Mouse (Mus musculus) hindbrain, embryonic 13.5 days (tissue): ENCODE measurements around the gene Nploc4. TPM values are rescaled to one million over a fixed set of nuclear protein-coding genes. Genes with fewer than 3 reads are reported as not detected.
"Not testable (repeated sequence)": the region's sequence is repeated elsewhere in the genome, so short reads cannot be mapped to it uniquely, and the experiment has no call there.

ENCODE experiments used
- ATAC-seq: fragments of 200-750 bp; cut with Nextera tagmentation; 2 replicates; pipeline ENCODE4 v1.8.0; 2017; ENCODE audit warnings: moderate TSS enrichment; ENCODE audit not compliant: low FRiP score
- H3K27ac ChIP-seq: fragments of 300-500 bp; sonication (generic); 2 replicates; pipeline ENCODE4 v1.5.1; 2015; ENCODE audit warnings: inconsistent platforms, mild to moderate bottlenecking, moderate library complexity
- H3K27me3 ChIP-seq: fragments of 300-500 bp; sonication (generic); 2 replicates; pipeline ENCODE4 v1.6.1; 2015; ENCODE audit warnings: mild to moderate bottlenecking, inconsistent platforms
- H3K36me3 ChIP-seq: fragments of 300-500 bp; sonication (generic); 2 replicates; pipeline ENCODE4 v1.6.1; 2015; ENCODE audit warnings: mild to moderate bottlenecking, inconsistent platforms
- H3K4me1 ChIP-seq: fragments of 300-500 bp; sonication (generic); replicated peaks from 2 replicates; pipeline ENCODE4 v1.6.1; 2015; ENCODE audit warnings: inconsistent platforms
- H3K4me2 ChIP-seq: fragments of 300-500 bp; sonication (generic); 2 replicates; pipeline ENCODE4 v1.6.1; 2015; ENCODE audit warnings: inconsistent platforms, mild to moderate bottlenecking, moderate library complexity
- H3K4me3 ChIP-seq: fragments of 300-500 bp; sonication (generic); 2 replicates; pipeline ENCODE4 v1.5.1; 2015; ENCODE audit warnings: mild to moderate bottlenecking, inconsistent platforms
- H3K9ac ChIP-seq: fragments of 300-500 bp; sonication (generic); 2 replicates; pipeline ENCODE4 v1.6.1; 2015; ENCODE audit warnings: mild to moderate bottlenecking, inconsistent platforms
- H3K9me3 ChIP-seq: fragments of 300-500 bp; sonication (generic); 2 replicates; pipeline ENCODE4 v1.6.1; 2016; ENCODE audit warnings: inconsistent platforms
- WGBS: fragments of 180-500 bp; shearing (Covaris S2); methylation state at CpG from one replicate; pipeline ENCODE4 v1.1.7; 2015; 5-methylcytosine and 5-hydroxymethylcytosine counted together
- polyA plus RNA-seq: library from polyadenylated mRNA; unstranded; fragments of >200 nt; fragmentation: Nextera tagmentation; extraction: Ambion mirVana; gene quantifications from 2 replicates; pipeline ENCODE4 v1.2.1, GENCODE M21; 2015

The Nploc4 gene
- polyA plus RNA-seq, 1 experiment from 2014 or later: 32.5 TPM

- Histone ChIP-seq H3K36me3 (no peaks in the 10 kb centered on the region), H3K4me1 (peaks cover 71% of the 10 kb centered on the region), H3K4me3 (no peak overlapping the region), H3K27ac (no peak overlapping the region), H3K9me3 (no peaks in the 10 kb centered on the region), H3K9ac (no peak overlapping the region), H3K4me2 (no peak overlapping the region), H3K27me3 (no peaks in the 10 kb centered on the region)
- WGBS: 78% methylated on average over 5 of the region's 5 CpGs
- no peak for ATAC-seq
These were observed 82.0 kb downstream of the Nploc4 start for GRCm38 (mm10) chr11:120355277-120356039.

GRCm38 (mm10) chr11:120354304-120355276, 82.9 kb downstream of the Nploc4 start:
- H3K9ac ChIP-seq: no peak overlapping the region
- WGBS: 91% methylated on average over 17 of the region's 17 CpGs
- H3K4me2 ChIP-seq: no peak overlapping the region
- peaks cover 70% of the 10 kb centered on the region for H3K4me1 ChIP-seq
- H3K4me3 ChIP-seq: no peak overlapping the region
- H3K9me3 ChIP-seq: no peaks in the 10 kb centered on the region
- no peaks in the 10 kb centered on the region for H3K36me3 ChIP-seq
- no peak for ATAC-seq
- no peaks in the 10 kb centered on the region for H3K27me3 ChIP-seq
- no peak overlapping the region for H3K27ac ChIP-seq

GRCm38 (mm10) chr11:120353500-120354303, 83.8 kb downstream of the Nploc4 start:
- Histone ChIP-seq H3K9ac (no peak overlapping the region), H3K4me2 (peak overlapping the region; percentile 13; the same call in 1 of the 2 replicates)

GRCm38 (mm10) chr11:120352571-120353290, 84.8 kb downstream of the Nploc4 start:
- H3K9ac ChIP-seq: 0 out of 2 replicates have a peak overlapping the region, but pooled peaks have one; percentile 58

More at GRCm38 (mm10) chr11:120353500-120354303, 83.8 kb downstream of the Nploc4 start:
- ATAC-seq: no peak
- no peaks in the 10 kb centered on the region for H3K27me3 ChIP-seq
- H3K9me3 ChIP-seq: no peaks in the 10 kb centered on the region
- 26% methylated on average over 26 of the region's 26 CpGs for WGBS
- H3K36me3 ChIP-seq: no peaks in the 10 kb centered on the region
- H3K4me1 ChIP-seq: peaks cover 68% of the 10 kb centered on the region
- no peak overlapping the region for H3K27ac ChIP-seq
- no peak overlapping the region for H3K4me3 ChIP-seq

GRCm38 (mm10) chr11:120352093-120352350, 85.5 kb downstream of the Nploc4 start:
- not testable (repeated sequence) for H3K9me3 ChIP-seq, H3K4me2 ChIP-seq, H3K4me3 ChIP-seq, H3K27me3 ChIP-seq, H3K9ac ChIP-seq, H3K36me3 ChIP-seq, ATAC-seq
- peaks cover 52% of the 10 kb centered on the region for H3K4me1 ChIP-seq
- 89% methylated on average over 5 of the region's 5 CpGs for WGBS
- H3K27ac ChIP-seq: peak overlapping the region; percentile 100

More at GRCm38 (mm10) chr11:120352571-120353290, 84.8 kb downstream of the Nploc4 start:
- Histone ChIP-seq H3K4me3 (no peak overlapping the region), H3K27me3 (no peaks in the 10 kb centered on the region), H3K9me3 (no peaks in the 10 kb centered on the region), H3K4me1 (peaks cover 58% of the 10 kb centered on the region), H3K27ac (peak overlapping the region; percentile 100), H3K36me3 (no peaks in the 10 kb centered on the region), H3K4me2 (no peak overlapping the region)
- 59% methylated on average over 13 of the region's 13 CpGs for WGBS
- no peak for ATAC-seq

- peak overlapping the region; percentile 95 for H3K4me2 ChIP-seq
- peak overlapping the region; percentile 100 for H3K9ac ChIP-seq
- peaks cover 6% of the 10 kb centered on the region for H3K36me3 ChIP-seq
- peaks cover 51% of the 10 kb centered on the region for H3K4me1 ChIP-seq
- no peak for ATAC-seq
- H3K27ac ChIP-seq: peak overlapping the region; percentile 100
- 87% methylated on average over 10 of the region's 10 CpGs for WGBS
- H3K9me3 ChIP-seq: no peaks in the 10 kb centered on the region
- no peak overlapping the region for H3K4me3 ChIP-seq
- H3K27me3 ChIP-seq: no peaks in the 10 kb centered on the region
These were observed 86.0 kb downstream of the Nploc4 start for GRCm38 (mm10) chr11:120351250-120352092.

- Histone ChIP-seq H3K27ac (peak overlapping the region; percentile 100), H3K9ac (peak overlapping the region; percentile 100), H3K4me3 (peak overlapping the region; percentile 100), H3K4me1 (peaks cover 52% of the 10 kb centered on the region), H3K27me3 (no peaks in the 10 kb centered on the region), H3K9me3 (no peaks in the 10 kb centered on the region), H3K36me3 (peaks cover 9% of the 10 kb centered on the region), H3K4me2 (peak overlapping the region; percentile 95)
- 21% methylated on average over 11 of the region's 11 CpGs for WGBS
- no peak for ATAC-seq
These were observed 86.8 kb downstream of the Nploc4 start for GRCm38 (mm10) chr11:120350711-120351110.

GRCm38 (mm10) chr11:120349986-120350702, 87.4 kb downstream of the Nploc4 start:
- ATAC-seq: peak; percentile 66
- peaks cover 56% of the 10 kb centered on the region for H3K4me1 ChIP-seq
- peak overlapping the region; percentile 100 for H3K4me3 ChIP-seq
- H3K9me3 ChIP-seq: no peaks in the 10 kb centered on the region
- no peaks in the 10 kb centered on the region for H3K27me3 ChIP-seq
- H3K36me3 ChIP-seq: peaks cover 13% of the 10 kb centered on the region
- under 1% methylated on average over 58 of the region's 68 CpGs for WGBS
- peak overlapping the region; percentile 100 for H3K27ac ChIP-seq
- H3K9ac ChIP-seq: peak overlapping the region; percentile 100
- peak overlapping the region; percentile 95 for H3K4me2 ChIP-seq

- peaks cover 63% of the 10 kb centered on the region for H3K4me1 ChIP-seq
- peak overlapping the region; percentile 100 for H3K9ac ChIP-seq
- ATAC-seq: peak; percentile 0; the same call in 1 of the 2 replicates
- H3K4me3 ChIP-seq: peak overlapping the region; percentile 100
- peak overlapping the region; percentile 95 for H3K4me2 ChIP-seq
- H3K27me3 ChIP-seq: no peaks in the 10 kb centered on the region
- WGBS: 2% methylated on average over 16 of the region's 16 CpGs
- peaks cover 19% of the 10 kb centered on the region for H3K36me3 ChIP-seq
- peak overlapping the region; percentile 100 for H3K27ac ChIP-seq
- no peaks in the 10 kb centered on the region for H3K9me3 ChIP-seq
These were observed 88.0 kb downstream of the Nploc4 start for GRCm38 (mm10) chr11:120349371-120349985.
